Mouse (Mus musculus): ENCODE data around the gene H2al1i.
"Not testable (repeated sequence)": the region's sequence is repeated elsewhere in the genome, so short reads cannot be mapped to it uniquely, and the experiment has no call there.

The H2al1i gene

DNA sequence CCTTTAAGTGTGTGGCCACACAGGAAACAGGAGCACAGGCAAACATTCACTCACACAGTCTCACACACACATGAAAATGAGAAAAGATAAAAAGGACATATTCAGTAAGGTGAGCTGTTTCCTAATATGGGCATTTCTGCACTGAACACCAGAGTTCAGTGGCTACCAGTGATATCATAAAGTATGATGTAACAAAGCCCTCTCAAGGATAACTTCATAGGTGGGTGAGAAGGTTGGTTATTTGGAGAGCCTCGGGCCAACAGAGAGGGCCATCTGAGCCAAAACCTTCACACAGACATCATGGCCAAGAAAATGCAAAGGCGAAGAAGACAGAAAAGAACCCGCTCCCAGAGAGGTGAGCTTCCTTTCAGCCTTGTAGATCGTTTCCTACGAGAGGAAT, at the start of gene H2al1i:
TSS of gene H2al1i (plus strand) at position 301 of the 400 bp plus-strand sequence.
- not testable (repeated sequence) for DNase-seq (ENCODE audit: low read depth, low spot score)

DNA sequence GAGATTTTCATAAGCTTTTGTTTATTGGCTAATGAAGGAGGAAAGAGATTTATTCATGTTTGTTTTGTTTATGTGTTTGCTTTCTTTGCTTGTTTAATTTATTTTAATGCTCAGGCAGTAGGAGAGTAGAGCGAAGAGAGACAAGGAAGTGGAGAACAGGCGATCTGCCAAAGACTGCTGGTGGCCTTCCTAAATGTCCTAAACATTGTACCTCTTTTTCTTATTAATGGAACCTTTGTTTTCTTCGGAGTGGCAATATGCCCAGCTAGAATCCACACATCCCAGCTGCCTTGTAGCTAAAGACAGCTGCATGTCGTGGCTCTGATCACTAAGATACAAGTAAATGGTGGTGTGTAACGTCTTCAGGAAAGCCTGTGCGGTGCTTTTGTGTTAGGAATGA, 47.4 kb upstream of the H2al1i start:
- DNase-seq (ENCODE audit: low read depth, low spot score) = no peak

DNA sequence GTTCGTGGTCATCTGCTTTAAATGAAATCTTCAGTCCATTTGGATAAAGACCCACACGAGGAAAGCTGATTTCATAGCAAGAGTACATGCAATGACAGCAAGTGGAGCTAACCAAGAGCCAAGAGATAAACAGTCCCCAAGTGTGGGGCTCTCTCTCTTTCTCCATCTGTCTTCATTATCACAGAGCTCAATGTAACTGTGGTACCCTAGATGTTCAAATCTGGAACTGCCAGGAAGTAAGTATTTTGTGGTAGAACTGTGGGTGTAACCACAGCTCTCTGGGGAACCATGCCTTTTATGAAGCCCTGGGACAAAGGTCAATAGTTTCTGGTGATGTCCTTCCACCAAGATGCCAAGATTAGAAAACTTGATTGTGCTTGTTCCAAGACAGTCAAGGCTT, 43.7 kb upstream of the H2al1i start:
- no peak for DNase-seq (ENCODE audit: low read depth, low spot score)

DNA sequence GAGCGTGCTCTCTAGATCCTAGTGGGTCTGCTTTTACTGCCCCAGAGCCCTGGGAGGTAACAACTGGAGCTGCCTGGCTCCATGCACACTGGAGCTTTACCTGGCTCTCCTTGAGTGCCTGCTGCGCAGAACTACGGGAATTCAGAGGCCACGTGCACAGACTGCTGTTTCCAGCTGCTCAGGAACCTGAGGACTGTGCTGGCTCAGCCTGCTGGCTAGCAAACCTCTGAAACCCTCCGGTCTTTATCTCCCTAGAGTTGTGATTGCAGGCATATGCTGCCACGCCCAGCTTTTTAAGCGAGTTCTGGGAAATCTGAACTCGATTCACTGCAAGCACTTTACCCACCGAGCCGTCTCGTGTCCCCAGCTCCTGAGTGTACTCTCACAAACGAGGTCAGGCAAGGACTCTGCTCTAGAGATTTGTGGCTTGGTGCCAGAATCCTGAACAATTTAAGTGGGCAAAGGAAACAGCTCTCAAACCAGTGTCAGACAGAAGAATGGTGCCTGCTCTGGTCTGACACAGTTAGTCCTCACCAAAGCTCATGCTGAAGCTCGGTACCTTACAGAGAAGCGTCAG, 36.1 kb upstream of the H2al1i start:
- no peak for DNase-seq (ENCODE audit: low read depth, low spot score)

DNA sequence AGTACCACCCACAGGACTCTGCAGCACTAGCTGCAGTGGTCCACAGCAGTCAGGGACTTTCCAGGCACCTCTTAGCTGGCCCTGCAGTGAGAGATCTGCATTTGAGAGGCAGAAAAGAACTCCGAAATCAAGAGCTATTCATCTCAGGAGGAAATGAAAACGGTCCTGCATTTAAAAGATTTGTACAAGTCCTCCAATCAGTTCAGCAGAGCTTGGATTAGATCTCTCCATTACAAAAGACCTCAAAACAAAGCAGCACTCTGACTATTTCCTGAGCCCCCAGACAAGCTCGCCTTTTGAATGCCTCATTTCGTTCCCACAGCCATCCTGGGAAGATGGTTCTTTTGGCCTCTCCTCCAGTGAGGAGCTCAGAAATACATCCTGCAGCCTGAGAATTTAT, 35.2 kb upstream of the H2al1i start:
- peak; percentile 3 for DNase-seq (ENCODE audit: low read depth, low spot score)

DNA sequence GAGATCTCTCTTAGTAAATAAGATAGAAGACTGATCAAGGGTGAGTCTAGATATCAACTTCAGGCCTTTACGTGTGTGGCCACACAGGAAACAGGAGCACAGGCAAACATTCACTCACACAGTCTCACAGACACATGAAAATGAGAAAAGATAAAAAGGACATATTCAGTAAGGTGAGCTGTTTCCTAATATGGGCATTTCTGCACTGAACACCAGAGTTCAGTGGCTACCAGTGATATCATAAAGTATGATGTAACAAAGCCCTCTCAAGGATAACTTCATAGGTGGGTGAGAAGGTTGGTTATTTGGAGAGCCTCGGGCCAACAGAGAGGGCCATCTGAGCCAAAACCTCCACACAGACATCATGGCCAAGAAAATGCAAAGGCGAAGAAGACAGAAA, 25.5 kb upstream of the H2al1i start, which contains the start of gene H2al1a:
TSS of gene H2al1a (plus strand) at position 301 of the 400 bp plus-strand sequence.
- DNase-seq (ENCODE audit: low read depth, low spot score) = not testable (repeated sequence)

DNA sequence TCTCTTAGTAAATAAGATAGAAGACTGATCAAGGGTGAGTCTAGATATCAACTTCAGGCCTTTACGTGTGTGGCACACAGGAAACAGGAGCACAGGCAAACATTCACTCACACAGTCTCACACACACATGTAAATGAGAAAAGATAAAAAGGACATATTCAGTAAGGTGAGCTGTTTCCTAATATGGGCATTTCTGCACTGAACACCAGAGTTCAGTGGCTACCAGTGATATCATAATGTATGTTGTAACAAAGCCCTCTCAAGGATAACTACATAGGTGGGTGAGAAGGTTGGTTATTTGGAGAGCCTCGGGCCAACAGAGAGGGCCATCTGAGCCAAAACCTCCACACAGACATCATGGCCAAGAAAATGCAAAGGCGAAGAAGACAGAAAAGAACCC, 22.3 kb upstream of the H2al1i start, which contains the start of gene H2al1b:
TSS of gene H2al1b (plus strand) at position 301 of the 400 bp plus-strand sequence.
- not testable (repeated sequence) for DNase-seq (ENCODE audit: low read depth, low spot score)

DNA sequence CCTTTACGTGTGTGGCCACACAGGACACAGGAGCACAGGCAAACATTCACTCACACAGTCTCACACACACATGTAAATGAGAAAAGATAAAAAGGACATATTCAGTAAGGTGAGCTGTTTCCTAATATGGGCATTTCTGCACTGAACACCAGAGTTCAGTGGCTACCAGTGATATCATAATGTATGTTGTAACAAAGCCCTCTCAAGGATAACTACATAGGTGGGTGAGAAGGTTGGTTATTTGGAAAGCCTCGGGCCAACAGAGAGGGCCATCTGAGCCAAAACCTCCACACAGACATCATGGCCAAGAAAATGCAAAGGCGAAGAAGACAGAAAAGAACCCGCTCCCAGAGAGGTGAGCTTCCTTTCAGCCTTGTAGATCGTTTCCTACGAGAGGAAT, 19.1 kb upstream of the H2al1i start, which contains the start of gene H2al1c:
TSS of gene H2al1c (plus strand) at position 301 of the 400 bp plus-strand sequence.
- not testable (repeated sequence) for DNase-seq (ENCODE audit: low read depth, low spot score)

DNA sequence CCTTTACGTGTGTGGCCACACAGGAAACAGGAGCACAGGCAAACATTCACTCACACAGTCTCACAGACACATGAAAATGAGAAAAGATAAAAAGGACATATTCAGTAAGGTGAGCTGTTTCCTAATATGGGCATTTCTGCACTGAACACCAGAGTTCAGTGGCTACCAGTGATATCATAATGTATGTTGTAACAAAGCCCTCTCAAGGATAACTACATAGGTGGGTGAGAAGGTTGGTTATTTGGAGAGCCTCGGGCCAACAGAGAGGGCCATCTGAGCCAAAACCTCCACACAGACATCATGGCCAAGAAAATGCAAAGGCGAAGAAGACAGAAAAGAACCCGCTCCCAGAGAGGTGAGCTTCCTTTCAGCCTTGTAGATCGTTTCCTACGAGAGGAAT, 15.9 kb upstream of the H2al1i start, which contains the start of gene H2al1d:
TSS of gene H2al1d (plus strand) at position 301 of the 400 bp plus-strand sequence.
- not testable (repeated sequence) for DNase-seq (ENCODE audit: low read depth, low spot score)

DNA sequence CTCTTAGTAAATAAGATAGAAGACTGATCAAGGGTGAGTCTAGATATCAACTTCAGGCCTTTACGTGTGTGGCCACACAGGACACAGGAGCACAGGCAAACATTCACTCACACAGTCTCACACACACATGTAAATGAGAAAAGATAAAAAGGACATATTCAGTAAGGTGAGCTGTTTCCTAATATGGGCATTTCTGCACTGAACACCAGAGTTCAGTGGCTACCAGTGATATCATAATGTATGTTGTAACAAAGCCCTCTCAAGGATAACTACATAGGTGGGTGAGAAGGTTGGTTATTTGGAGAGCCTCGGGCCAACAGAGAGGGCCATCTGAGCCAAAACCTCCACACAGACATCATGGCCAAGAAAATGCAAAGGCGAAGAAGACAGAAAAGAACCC, 12.8 kb upstream of the H2al1i start, which contains the start of gene H2al1e:
TSS of gene H2al1e (plus strand) at position 301 of the 400 bp plus-strand sequence.
- not testable (repeated sequence) for DNase-seq (ENCODE audit: low read depth, low spot score)

DNA sequence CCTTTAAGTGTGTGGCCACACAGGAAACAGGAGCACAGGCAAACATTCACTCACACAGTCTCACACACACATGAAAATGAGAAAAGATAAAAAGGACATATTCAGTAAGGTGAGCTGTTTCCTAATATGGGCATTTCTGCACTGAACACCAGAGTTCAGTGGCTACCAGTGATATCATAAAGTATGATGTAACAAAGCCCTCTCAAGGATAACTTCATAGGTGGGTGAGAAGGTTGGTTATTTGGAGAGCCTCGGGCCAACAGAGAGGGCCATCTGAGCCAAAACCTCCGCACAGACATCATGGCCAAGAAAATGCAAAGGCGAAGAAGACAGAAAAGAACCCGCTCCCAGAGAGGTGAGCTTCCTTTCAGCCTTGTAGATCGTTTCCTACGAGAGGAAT, 9.6 kb upstream of the H2al1i start, which contains the start of gene H2al1f:
TSS of gene H2al1f (plus strand) at position 301 of the 400 bp plus-strand sequence.
- not testable (repeated sequence) for DNase-seq (ENCODE audit: low read depth, low spot score)

DNA sequence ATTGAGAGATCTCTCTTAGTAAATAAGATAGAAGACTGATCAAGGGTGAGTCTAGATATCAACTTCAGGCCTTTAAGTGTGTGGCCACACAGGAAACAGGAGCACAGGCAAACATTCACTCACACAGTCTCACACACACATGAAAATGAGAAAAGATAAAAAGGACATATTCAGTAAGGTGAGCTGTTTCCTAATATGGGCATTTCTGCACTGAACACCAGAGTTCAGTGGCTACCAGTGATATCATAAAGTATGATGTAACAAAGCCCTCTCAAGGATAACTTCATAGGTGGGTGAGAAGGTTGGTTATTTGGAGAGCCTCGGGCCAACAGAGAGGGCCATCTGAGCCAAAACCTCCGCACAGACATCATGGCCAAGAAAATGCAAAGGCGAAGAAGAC, 6.5 kb upstream of the H2al1i start, which contains the start of gene H2al1g:
TSS of gene H2al1g (plus strand) at position 301 of the 400 bp plus-strand sequence.
- not testable (repeated sequence) for DNase-seq (ENCODE audit: low read depth, low spot score)

DNA sequence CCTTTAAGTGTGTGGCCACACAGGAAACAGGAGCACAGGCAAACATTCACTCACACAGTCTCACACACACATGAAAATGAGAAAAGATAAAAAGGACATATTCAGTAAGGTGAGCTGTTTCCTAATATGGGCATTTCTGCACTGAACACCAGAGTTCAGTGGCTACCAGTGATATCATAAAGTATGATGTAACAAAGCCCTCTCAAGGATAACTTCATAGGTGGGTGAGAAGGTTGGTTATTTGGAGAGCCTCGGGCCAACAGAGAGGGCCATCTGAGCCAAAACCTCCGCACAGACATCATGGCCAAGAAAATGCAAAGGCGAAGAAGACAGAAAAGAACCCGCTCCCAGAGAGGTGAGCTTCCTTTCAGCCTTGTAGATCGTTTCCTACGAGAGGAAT, 3.3 kb upstream of the H2al1i start, which contains the start of gene H2al1h:
TSS of gene H2al1h (plus strand) at position 301 of the 400 bp plus-strand sequence.
- DNase-seq (ENCODE audit: low read depth, low spot score) = not testable (repeated sequence)

DNA sequence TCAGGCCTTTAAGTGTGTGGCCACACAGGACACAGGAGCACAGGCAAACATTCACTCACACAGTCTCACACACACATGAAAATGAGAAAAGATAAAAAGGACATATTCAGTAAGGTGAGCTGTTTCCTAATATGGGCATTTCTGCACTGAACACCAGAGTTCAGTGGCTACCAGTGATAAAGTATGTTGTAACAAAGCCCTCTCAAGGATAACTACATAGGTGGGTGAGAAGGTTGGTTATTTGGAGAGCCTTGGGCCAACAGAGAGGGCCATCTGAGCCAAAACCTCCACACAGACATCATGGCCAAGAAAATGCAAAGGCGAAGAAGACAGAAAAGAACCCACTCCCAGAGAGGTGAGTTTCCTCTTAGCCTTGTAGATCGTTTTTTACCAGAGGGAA, 3.1 kb downstream of the H2al1i start, which contains the start of gene H2al1j:
TSS of gene H2al1j (plus strand) at position 301 of the 400 bp plus-strand sequence.
- not testable (repeated sequence) for DNase-seq (ENCODE audit: low read depth, low spot score)

DNA sequence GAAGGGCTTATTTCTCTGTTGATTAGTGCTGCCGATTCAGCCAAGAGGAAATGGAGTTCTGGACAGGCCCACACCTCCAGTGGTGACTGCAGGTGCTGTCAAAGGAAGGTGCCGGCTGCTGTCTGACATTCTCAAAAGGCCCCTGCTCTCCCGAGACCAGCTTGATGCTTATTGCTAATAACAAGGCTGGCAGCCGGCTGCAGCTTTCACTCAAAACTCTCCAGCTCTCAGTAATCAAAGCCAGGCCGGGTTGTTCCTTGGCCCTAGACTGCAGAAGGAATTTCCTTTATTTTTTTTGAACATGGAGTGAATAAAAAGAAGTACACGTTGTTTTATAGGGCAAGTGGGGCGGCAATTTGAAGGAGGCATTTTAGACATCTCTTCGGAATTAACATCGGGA, 21.3 kb downstream of the H2al1i start:
- DNase-seq (ENCODE audit: low read depth, low spot score) = no peak

DNA sequence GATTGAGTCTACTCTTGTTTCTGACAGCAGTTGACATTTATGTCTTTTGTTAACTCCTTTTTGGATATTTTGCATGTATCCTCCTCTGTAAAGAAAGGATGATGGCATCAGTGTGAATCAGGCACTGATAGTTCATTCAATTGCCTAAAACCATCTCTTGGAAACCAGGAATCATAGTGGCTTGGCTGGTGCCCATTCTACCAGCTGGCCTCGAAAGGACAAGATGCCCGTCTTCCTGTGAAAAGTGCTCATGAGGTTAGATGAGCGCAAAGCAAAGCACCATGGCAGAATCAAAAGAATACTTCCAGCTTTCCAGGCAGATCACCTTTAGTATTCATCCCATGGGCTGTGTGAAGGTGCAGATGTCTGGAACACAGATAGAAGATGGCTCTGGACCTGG, 22.3 kb downstream of the H2al1i start:
- DNase-seq (ENCODE audit: low read depth, low spot score) = no peak

DNA sequence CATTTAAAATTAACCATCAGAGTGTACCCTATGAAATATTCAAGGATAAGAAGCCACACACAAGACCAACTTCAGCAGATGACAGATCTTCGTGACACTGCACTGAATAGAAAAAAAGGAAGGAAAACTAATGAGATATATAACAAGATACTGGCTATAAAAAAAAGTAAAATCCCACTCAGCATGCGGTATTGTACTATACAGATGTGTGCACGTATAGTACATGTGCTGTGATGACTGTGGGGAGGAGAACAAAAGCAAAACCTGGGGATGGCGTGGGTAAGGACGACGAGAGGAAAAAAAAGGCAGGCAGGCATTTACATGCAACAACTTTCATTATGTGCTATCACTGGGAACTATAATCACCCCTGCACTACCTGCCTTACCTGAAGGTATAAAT, 36.4 kb downstream of the H2al1i start:
- DNase-seq (ENCODE audit: low read depth, low spot score) = no peak

DNA sequence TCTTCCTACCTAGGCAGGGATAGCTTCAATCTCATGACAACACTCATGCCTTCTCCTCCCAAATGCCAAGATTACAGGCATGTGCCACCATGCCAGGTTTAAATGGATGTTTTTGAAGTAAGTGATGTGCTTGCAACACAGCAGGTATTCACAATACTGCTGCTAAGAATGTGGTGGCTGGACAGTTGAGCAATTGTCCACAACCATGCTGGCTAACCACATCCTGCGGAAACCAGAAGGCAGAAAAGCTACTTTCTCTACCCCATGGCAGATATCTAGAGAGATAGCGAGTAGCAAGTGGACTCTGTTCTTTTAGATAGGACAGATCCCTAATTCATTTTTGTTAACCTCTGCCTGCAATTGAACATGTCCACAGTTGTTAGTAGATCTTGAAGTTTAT, 36.8 kb downstream of the H2al1i start:
- DNase-seq (ENCODE audit: low read depth, low spot score) = no peak

DNA sequence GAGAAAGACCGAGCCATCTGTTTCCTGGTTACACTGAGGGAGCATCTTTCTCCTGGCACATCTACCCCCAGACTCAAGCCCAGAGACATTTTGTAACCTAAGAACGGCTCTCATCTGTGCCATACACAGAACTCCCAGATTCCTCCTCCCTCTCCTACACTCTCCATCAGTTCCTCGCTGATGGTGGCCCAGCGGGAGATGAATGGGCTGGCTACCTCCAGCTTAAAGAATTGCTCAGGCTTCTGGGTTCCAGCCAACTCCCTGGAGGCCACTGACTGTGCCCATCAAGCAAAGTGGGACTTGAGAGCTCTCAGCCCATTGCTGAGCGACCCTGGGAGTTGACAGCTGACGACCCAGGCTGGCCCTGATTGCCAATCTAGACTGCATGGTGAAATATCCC, 39.4 kb downstream of the H2al1i start:
- no peak for DNase-seq (ENCODE audit: low read depth, low spot score)

DNA sequence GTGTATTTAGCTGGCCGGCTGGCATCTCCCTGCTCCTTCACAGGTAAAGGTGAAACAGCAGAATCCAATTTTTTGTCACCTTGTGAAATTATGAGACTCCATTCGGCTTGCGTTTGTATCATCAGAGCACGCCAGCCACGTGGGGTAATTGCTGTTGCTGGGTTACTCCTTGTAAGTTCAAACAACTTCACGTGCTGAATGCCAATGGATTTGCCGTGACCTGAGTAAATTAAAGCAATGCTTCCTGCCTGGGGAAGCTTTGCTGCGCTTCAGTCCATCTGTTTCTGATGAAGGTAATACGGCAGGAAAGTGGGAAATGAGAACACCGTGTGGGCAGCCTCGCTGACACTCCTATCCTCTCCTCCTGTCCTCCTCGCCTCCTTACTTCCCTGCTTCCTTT, 40.7 kb downstream of the H2al1i start:
- no peak for DNase-seq (ENCODE audit: low read depth, low spot score)

Measured in CD4-positive, CD25-positive, alpha-beta regulatory T cell, adult 2 months (primary cell).